Mouse (Mus musculus) Muller cell, postnatal 12 days (primary cell): ENCODE measurements around the gene Myadml2.
A peak's percentile ranks its signal among the peaks of the same experiment; 100 is the strongest.

Experiments used
- DNase-seq: peaks from one replicate; pipeline ENCODE4 v3.0.0-alpha.2; 2015; ENCODE audit errors: inconsistent ontology term

Gene Myadml2

DNA sequence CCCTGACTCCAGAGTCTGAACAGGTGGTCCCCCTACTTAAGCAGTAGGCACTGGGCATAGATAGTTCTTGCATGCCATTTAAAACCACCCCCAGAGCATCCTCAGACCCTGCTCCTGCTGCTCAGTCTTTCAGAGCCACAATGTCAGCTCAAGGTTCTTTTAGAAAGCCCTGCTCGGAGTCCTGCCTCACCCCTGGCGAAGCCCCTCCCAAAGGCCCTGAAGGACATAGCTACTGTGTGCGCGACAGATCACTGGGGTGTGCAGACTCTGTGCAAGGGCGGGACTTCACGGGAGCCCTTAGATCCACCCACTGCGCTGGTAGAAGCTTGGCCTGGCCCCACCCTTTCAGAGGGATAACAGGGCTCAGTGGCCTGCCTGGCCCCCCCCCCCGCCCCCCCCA lies 38.7 kb downstream of the Myadml2 start:
- no peak for DNase-seq

DNA sequence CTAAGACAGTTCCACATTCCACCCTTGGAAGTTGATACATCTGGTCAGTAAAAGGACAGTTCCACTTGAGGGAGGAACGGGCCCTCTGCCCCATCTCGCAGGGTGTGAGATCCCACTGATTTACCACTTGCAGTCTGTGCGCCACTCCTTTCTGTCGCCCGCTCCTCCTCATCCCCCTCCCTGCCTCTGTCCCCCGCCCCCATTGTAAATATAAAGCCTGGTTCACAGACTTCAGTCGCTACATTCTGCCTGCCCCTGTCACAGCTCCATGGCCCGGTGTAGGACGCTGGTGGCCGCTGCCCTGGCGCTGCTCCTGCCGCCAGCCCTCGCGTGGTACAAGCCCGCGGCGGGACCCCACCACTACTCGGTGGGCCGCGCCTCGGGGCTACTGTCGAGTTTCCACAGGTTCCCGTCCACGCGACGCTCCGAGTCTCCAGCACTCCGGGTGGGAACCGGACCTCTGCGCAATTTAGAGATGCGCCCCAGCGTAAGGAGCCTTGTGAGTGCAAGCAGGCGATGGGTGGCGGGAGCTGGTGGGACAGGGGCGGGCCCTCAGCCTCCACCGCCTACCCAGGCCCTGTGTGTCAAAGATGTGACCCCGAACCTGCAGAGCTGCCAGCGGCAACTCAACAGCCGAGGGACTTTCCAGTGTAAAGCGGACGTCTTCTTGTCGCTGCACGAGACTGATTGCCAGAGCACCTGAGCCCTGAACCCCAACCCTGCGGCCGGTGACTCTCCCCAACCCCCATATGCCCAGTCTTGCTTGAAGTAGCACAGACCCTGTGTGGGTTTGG lies 39.5 kb downstream of the Myadml2 start, which contains the start of gene Npb:
Gene Npb, plus strand, starts transcription at position 237 of the 794 bp plus-strand sequence.
- no peak for DNase-seq

- no peak for DNase-seq
Measured at GRCm38 (mm10) chr11:120606764-120607163, 41.2 kb downstream of the Myadml2 start.

GRCm38 (mm10) chr11:120605667-120606066 lies 42.3 kb downstream of the Myadml2 start:
- no peak for DNase-seq

DNA sequence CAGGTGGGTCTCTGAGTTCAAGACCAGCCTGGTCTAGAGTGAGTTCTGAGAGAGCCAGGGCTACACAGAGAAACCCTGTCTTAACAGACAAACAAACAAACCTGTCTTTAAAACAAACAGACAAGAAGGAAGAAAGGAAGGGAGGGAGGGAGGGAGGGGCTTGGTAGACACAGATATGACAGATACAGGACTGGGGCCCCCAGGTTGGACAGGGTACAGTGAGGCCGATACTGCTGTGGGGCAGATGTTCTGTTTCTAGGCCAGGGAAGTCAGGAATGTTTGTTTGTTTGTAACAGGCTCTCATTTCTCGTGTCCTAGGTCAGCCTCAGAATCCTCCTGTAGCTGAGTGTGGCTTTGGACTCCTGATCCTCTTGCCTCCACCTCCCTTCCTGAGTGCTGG lies 44.4 kb downstream of the Myadml2 start:
- DNase-seq = no peak

DNA sequence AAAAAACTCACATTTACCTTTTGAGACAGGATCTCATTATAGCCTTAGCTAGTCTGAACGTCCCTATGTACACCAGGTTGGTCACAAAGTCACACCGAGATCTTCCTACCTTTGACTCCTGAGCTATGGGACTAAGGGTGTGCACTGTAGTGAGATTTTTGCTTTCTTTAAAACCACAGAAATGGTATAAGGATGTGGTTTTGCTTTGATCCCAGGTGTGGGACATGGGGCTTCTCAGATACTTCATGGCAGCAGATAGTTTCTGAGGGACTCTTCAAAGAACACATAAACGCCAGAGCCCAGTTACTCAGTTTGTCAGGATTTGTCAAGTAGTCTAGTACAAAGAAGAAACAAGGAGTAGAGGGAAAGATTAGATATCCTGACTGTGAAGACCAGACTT lies 47.2 kb downstream of the Myadml2 start:
- DNase-seq = no peak

DNA sequence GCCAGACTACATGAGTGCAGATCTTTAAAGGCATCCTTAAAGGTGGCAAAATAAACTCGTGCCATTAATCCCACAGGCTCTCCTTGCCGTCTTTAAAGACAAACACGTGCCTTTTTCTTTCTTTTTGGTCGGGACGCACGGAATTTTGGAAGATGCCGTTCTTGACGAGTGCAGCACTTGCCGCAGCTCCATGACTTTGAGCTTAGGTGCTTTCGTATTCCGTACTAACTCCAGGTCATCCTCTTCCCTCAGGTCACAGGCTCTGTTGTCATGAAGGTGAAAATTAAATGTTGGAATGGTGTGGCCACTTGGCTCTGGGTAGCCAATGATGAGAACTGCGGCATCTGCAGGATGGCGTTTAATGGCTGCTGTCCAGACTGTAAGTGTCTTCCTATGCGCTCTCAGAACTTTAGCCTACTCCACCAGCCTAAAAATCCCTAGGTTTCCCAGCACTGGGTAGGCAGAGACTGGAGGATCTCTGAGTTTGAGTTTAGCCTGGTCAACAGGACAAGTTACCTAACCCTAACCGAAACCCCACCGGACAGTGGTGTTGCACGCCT lies 48.9 kb downstream of the Myadml2 start:
- DNase-seq = no peak

DNA sequence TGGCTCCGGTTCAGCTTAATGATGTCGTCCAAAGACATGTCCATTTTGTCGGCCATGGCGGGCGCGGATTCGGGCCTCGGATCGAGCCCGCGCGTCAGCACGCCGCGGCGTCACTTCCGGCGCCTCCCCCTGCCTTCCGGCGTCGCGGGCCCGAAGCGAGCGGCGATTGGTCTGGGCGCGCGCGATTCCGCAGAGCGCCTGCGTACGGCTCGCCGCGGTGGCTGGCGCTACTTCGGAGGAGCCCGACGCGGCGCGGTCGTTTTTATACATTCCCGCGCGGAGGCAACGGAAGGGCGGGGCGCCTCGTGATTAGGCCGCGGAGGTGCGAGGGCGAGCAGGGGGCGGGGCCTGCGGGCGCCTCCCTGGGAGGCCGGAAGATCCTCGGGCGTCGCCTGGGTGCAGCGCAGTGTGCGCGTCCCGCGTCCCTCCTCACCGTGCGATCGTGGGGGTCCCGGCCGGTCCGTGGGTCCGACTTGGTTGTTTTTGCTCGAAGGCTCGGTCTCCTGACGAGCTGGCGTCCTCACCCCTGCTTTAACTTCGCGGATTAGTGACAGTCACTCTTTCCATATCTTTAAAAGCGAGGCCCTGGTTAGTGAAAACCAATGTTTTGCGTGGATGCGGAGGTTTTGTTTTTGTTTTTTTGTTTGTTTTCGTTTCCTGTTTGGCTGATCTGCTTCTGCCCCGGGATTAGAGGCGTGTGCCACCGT lies 49.5 kb downstream of the Myadml2 start, which contains the start of the genes Alyref and Anapc11:
Gene Alyref, minus strand, starts transcription at position 83 of the 707 bp plus-strand sequence.
Gene Anapc11, plus strand, starts transcription at position 139 of the 707 bp plus-strand sequence.
- peak; percentile 97 for DNase-seq

DNA sequence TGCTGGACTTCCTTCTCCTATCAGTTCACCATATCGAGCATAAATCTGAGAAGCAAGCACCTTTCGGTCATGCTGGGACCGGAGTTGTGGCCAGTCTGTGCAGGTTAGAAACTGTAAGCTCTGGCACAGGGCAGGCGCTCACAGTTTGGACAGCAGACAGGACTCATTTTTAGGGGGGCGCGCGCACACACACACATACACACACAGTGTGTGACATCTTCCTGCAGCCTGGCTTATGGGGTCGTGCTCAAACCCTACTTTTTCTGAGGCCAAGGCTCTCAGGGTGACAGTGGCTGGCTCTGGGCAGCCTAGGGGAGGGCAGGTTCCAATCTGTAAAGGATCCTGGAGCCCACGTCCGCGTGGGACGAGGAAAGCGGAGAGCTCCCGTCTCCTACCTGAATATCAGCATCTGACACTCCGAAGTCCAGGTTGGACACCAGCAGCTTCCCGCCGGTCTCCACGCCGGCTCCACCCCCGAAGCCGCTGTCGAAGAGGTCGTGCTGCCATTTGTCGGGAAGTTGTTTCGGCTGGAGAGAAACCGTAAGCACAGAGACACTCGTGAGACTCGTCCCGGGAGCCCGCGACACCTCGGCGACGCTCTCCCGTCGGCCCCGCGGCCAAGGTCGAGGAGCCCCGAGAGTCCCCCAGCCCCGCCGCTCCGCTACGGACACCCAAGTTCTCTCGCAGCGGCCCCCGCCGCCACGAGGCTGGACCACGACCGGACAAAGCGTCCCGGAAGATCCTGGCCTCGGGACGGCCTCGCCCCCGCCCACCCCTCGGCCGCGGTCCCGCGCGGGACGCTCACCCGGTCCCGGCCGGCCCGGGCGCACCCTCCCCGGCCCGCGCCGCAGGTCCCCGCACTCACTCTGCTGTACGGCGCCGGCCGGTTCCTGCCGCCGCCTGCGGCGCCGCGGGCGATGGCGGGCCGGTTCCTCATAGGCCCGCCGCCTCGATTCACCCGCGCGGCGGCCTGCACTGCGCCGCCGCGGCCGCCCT lies 50.4 kb downstream of the Myadml2 start:
- DNase-seq = no peak
